Comparison of ENCODE assay signal across 12 mouse cellular contexts in genomic region chr12:8877413-8877812, GRCm38 (mm10). TPM values are rescaled to one million over a fixed set of nuclear protein-coding genes. Genes with fewer than 3 reads are reported as not detected.
DNase-seq lines count a peak whose midpoint lies in the region; ATAC-seq and TF ChIP-seq lines count a peak whose summit lies in the region.
"Had no signal": no experiment of that assay in that cellular context is flagged by ENCODE, and none has a peak within 500 bp of the region (broad histone marks: within the 10 kb centered on the region; RNA-seq: fewer than 3 reads in every experiment).

No protein-coding gene starts in this region.

- DNase-seq in gastrocnemius, postnatal 25 days, result peak; percentile 33
- no peak for DNase-seq in gastrocnemius, adult 18-20 months (ENCODE audit: low spot score)
- no peak for DNase-seq in lung, postnatal 0 days (ENCODE audit: low spot score)
- DNase-seq in lung, postnatal 36 days, result no peak
- DNase-seq in kidney, postnatal 14 days, result peak; percentile 55
- no peak for DNase-seq in testis, postnatal 14 days (ENCODE audit: low spot score)
- no peak for DNase-seq in thymus, postnatal 25 days
- no peak for DNase-seq in left cerebral cortex, adult 8-10 months (ENCODE audit: low spot score in 2 of 2)
- DNase-seq: cerebellum, adult 18-20 months; right cerebral cortex, postnatal 25 days; thymus, adult 18-20 months had no signal

- 63% methylated on average over 6 of the region's 6 CpGs for WGBS in lung, postnatal 0 days

- H3K9ac ChIP-seq in lung, postnatal 0 days (replicated peaks; ENCODE audit: low read depth), result no peak overlapping the region
- H3K9ac ChIP-seq: hindbrain, embryonic 12.5 days had no signal

- TF ChIP-seq CTCF in lung, postnatal 0 days (IDR thresholded peaks at IDR 0.05), result no peak

- no peaks in the 10 kb centered on the region for H3K9me3 ChIP-seq in lung, postnatal 0 days (ENCODE audit: low read length)
- H3K9me3 ChIP-seq: hindbrain, embryonic 12.5 days had no signal

- peak; percentile 46 for ATAC-seq in lung, postnatal 0 days

- peaks cover 7% of the 10 kb centered on the region; the same call in 1 of the 2 replicates for H3K4me1 ChIP-seq in lung, postnatal 0 days (ENCODE audit: insufficient read depth, low read depth, low read length)
- H3K4me1 ChIP-seq: hindbrain, embryonic 12.5 days had no signal

- no peak overlapping the region for H3K4me3 ChIP-seq in lung, postnatal 0 days (ENCODE audit: low read depth, low read length)
- H3K4me3 ChIP-seq: hindbrain, embryonic 12.5 days had no signal

- H3K4me2 ChIP-seq in lung, postnatal 0 days (replicated peaks; ENCODE audit: low read depth, low read length), result no peak overlapping the region
- H3K4me2 ChIP-seq: hindbrain, embryonic 12.5 days had no signal

- no peak for TF ChIP-seq EP300 in lung, postnatal 0 days (IDR thresholded peaks at IDR 0.05)

- no peaks in the 10 kb centered on the region for H3K36me3 ChIP-seq in lung, postnatal 0 days (ENCODE audit: insufficient read depth, low read length)
- H3K36me3 ChIP-seq: hindbrain, embryonic 12.5 days had no signal

- H3K27me3 ChIP-seq in lung, postnatal 0 days (replicated peaks; ENCODE audit: insufficient read depth, low read length), result no peaks in the 10 kb centered on the region
- H3K27me3 ChIP-seq: hindbrain, embryonic 12.5 days had no signal

- no peak overlapping the region for H3K27ac ChIP-seq in lung, postnatal 0 days (ENCODE audit: low read length)
- H3K27ac ChIP-seq: hindbrain, embryonic 12.5 days had no signal

RNA-seq across cellular contexts. Expression of gene Laptm4a, which starts 44.1 kb away (rescaled TPM):
- 100 to 1,000 TPM; 222 to 266 TPM for total RNA-seq in gastrocnemius, postnatal 25 days (2021)
- total RNA-seq in gastrocnemius, adult 18-20 months (2021), result 100 to 1,000 TPM; 235 to 244 TPM
- 467 and 484 TPM in 2 replicates for polyA plus RNA-seq in lung, postnatal 0 days (2015; fragmentation: Nextera tagmentation; extraction: Ambion mirVana)
- 100 to 1,000 TPM; 184 to 197 (median 194) TPM for total RNA-seq in left cerebral cortex, adult 8-10 months (2022)

Comparison
In these comparisons a context has a peak if more than half of its experiments do, and no peak if none do; other contexts are left out.
1. DNase-seq: peak in gastrocnemius, postnatal 25 days (single experiment) and kidney, postnatal 14 days (single experiment); none in gastrocnemius, adult 18-20 months (single experiment), lung, postnatal 0 days (single experiment), lung, postnatal 36 days (single experiment), testis, postnatal 14 days (single experiment), thymus, postnatal 25 days (single experiment) and left cerebral cortex, adult 8-10 months (0 of 2).